Mouse (Mus musculus) kidney, embryonic 14.5 days (tissue): Measurements from ENCODE around the gene Kmt2a. TPM values are rescaled to one million over a fixed set of nuclear protein-coding genes. Genes with fewer than 3 reads are reported as not detected.
"Not testable (repeated sequence)": the region's sequence is repeated elsewhere in the genome, so short reads cannot be mapped to it uniquely, and the experiment has no call there.

Experiments
- ATAC-seq: fragments of 200-750 bp; cut with Nextera tagmentation; 2 replicates; pipeline ENCODE4 v1.8.0; 2017; ENCODE audit warnings: moderate number of reproducible peaks, mild to moderate bottlenecking, moderate TSS enrichment, moderate library complexity; ENCODE audit not compliant: low FRiP score, low TSS enrichment
- H3K27ac ChIP-seq: fragments of 300-500 bp; sonication (generic); 2 replicates; pipeline ENCODE4 v1.5.1; 2014; ENCODE audit warnings: low read depth, mild to moderate bottlenecking, low read length, moderate library complexity, mixed read lengths
- H3K27me3 ChIP-seq: fragments of 300-500 bp; sonication (generic); 2 replicates; pipeline ENCODE4 v1.6.1; 2014; ENCODE audit warnings: mild to moderate bottlenecking, low read length; ENCODE audit not compliant: control insufficient read depth, insufficient read depth
- H3K36me3 ChIP-seq: fragments of 300-500 bp; sonication (generic); 2 replicates; pipeline ENCODE4 v1.6.1; 2014; ENCODE audit warnings: low read length, mixed read lengths; ENCODE audit not compliant: control insufficient read depth, insufficient read depth
- H3K4me1 ChIP-seq: fragments of 300-500 bp; sonication (generic); 2 replicates; pipeline ENCODE4 v1.6.1; 2014; ENCODE audit warnings: low read length, mixed read lengths; ENCODE audit not compliant: control insufficient read depth, insufficient read depth
- H3K4me2 ChIP-seq: fragments of 300-500 bp; sonication (generic); replicated peaks from 2 replicates; pipeline ENCODE4 v1.6.1; 2014; ENCODE audit warnings: low read depth, mild to moderate bottlenecking, low read length
- H3K4me3 ChIP-seq: fragments of 300-500 bp; sonication (generic); 2 replicates; pipeline ENCODE4 v1.5.1; 2014; ENCODE audit warnings: mild to moderate bottlenecking, low read length
- H3K9ac ChIP-seq: fragments of 300-500 bp; sonication (generic); 2 replicates; pipeline ENCODE4 v1.6.1; 2014; ENCODE audit warnings: low read depth, mild to moderate bottlenecking, low read length, moderate library complexity
- H3K9me3 ChIP-seq: fragments of 300-500 bp; sonication (generic); 2 replicates; pipeline ENCODE4 v1.6.1; 2016; ENCODE audit warnings: low read length; ENCODE audit not compliant: control insufficient read depth
- WGBS: fragments of 180-500 bp; shearing (Covaris S2); extraction: QIAGEN DNeasy Blood & Tissue Kit; methylation state at CpG from one replicate; pipeline ENCODE4 v1.1.7; 2014; 5-methylcytosine and 5-hydroxymethylcytosine counted together
- polyA plus RNA-seq: library from polyadenylated mRNA; unstranded; fragments of >200 nt; fragmentation: Nextera tagmentation; extraction: Ambion mirVana; gene quantifications from 2 replicates; pipeline ENCODE4 v1.2.1, GENCODE M21; 2014

The Kmt2a gene
- polyA plus RNA-seq, 1 experiment from 2014 or later = 14.9 TPM

DNA sequence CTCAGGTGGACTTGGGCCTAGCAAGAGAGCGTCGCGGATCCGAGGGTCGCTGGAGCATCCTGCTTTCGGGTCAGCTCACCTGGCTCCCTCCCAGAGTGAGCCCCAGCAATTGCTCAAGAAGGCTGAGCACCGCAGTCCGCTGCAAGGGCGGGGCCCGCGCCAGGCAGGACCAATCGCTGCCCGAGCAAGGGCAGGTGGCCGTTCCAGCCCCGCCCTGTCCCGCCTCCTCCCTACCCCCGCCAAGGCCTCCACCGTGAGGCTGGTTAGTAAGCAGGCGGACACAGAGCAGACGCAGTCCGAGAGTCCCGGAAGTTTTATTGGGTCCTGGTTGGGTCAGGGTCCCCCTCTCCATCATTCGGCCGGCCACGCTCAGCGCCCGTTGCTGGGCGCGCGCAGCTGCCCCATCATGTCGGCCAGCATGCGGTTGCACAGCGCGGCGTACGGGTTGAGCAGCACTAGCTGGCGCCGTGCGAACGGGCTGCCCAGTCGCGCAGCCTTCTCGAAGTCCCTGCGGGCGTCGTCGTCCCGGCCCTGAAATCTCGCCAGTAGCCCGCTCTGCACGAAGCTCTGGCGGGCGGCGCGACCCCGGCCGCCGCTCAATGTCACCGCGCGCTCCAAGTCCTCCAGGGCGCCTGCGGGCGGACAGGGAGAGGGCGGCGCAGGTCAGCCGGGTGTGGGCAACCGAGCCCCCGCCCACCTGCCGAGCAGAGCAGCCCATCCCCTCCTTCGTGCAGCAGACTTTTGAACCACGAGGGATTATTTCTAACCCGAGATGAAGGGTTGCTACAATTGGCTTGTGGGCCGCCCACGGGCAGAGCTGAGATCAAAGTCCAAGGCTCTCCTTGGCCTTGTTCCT lies 81.8 kb downstream of the Kmt2a start, which contains the start of gene Tmem25:
Gene Tmem25 (minus strand): TSS at position 206 of the 856 bp plus-strand sequence.
- H3K27ac ChIP-seq = peak within 1 kb of the TSS; percentile 79; the same call in 1 of the 2 replicates

DNA sequence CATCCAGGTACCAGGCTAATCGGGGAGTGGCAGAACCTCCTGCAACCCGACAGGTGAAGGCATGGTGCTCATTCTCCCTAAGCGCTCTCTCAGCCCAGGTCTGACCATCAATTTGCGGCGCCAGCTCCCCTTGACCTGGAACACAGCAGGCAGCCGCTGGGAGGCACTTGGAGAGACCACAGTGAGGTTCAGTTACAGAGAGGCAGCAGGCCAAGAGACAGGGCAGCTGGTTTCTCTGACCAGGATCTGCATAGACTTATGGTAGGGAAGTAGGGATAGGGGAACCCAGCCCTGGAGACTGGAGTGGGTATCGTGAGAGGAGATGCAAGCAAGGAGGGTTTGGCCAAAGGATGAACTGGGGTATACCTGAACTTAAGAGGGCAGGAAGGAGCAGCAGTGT lies 82.8 kb downstream of the Kmt2a start:
- WGBS = 44% methylated on average over 7 of the region's 7 CpGs
- peak overlapping the region; percentile 69; the same call in 1 of the 2 replicates for H3K4me3 ChIP-seq

More for the DNA sequence above, 81.8 kb downstream of the Kmt2a start, which contains the start of gene Tmem25:
- WGBS = under 1% methylated on average over 68 of the region's 75 CpGs
- H3K9me3 ChIP-seq = no peaks in the 10 kb centered on the region
- H3K27me3 ChIP-seq = peaks cover 6% of the 10 kb centered on the region; the same call in 1 of the 2 replicates
- peak within 1 kb of the TSS; percentile 75 for H3K9ac ChIP-seq
- H3K4me2 ChIP-seq = peak within 1 kb of the TSS; percentile 96
- H3K4me3 ChIP-seq = peak within 1 kb of the TSS; percentile 69
- H3K4me1 ChIP-seq = peaks cover 27% of the 10 kb centered on the region; the same call in 1 of the 2 replicates
- ATAC-seq = peak; percentile 92
- no peaks in the 10 kb centered on the region for H3K36me3 ChIP-seq

DNA sequence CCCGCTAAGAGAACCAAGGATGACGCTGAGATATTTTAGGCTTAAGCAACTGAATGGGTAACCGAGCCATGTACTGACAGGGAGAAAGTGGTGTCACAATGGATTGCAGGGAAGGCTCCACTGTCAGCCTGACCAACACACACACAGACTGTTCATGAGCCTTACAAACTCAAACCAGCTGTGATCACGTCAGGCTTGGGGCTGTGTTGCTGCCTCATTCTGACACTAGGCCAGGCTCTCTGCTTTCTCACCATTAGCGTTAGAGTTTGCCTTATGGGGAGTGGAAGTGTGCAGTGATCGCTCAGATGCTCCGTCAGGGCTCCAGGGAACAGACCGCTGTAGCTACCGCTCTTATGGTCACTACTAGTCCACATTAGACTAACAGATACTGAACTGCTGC lies 88.3 kb downstream of the Kmt2a start:
- Histone ChIP-seq H3K9ac (no peak overlapping the region), H3K9me3 (no peaks in the 10 kb centered on the region), H3K4me1 (no peaks in the 10 kb centered on the region), H3K27me3 (0 out of 2 replicates have a peak, but pooled peaks cover under 1% of the 10 kb centered on the region), H3K4me3 (no peak overlapping the region), H3K4me2 (no peak overlapping the region), H3K27ac (no peak overlapping the region), H3K36me3 (peaks cover 47% of the 10 kb centered on the region)
- no peak for ATAC-seq
- 84% methylated on average over 9 of the region's 9 CpGs for WGBS

More for the DNA sequence above, 82.8 kb downstream of the Kmt2a start:
- Histone ChIP-seq H3K4me1 (peaks cover 26% of the 10 kb centered on the region; the same call in 1 of the 2 replicates), H3K36me3 (no peaks in the 10 kb centered on the region), H3K9ac (no peak overlapping the region), H3K4me2 (no peak overlapping the region; the same call in 1 of the 2 replicates), H3K9me3 (no peaks in the 10 kb centered on the region), H3K27ac (no peak overlapping the region), H3K27me3 (peaks cover 6% of the 10 kb centered on the region; the same call in 1 of the 2 replicates)
- no peak for ATAC-seq

DNA sequence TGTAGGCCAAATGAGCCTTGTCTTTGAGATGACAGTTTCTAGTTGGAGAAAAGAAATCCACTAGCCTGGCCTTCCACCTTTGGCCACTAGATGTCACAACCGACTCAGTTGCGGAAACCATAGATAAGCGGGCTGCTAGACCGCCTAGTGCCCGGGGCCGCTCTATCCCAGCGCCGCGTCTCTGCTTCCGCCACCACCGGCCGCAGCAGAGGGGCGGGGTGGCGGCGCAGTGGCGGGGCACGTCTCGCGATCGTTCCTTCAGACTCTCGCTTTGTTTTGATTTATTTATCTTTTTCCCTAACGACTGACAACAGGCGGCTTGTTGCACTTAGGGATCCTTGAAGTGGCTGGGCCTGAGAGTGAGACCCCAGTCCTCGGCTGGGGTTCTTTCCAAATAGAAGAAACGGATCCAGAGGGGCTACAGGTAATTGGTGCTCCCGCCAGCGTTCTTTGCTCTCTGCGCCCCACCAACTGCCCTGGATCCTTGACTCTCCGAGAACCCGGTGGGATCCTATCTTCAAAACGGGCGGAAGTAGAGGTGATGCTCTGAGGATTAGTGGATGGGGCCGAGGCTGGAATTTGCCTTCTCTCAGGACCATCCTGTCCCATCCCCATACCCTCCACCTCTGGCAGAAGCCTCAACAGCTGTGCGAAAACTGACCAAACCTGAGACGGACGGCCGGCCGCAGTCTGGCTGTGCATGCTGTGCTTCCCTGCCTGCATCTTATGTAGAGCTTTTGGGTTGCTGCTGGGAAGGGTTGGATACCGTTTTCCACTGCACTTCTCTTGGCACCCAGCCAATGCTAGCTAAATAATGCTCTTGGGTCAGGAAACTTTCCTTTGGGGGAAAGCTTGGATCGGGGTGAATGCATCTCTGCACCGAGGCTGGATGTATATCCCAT lies 108.1 kb downstream of the Kmt2a start:
- H3K36me3 ChIP-seq = peaks cover 12% of the 10 kb centered on the region; the same call in 1 of the 2 replicates
- peak overlapping the region; percentile 86 for H3K27ac ChIP-seq
- H3K9me3 ChIP-seq = no peaks in the 10 kb centered on the region
- H3K4me1 ChIP-seq = peaks cover 6% of the 10 kb centered on the region; the same call in 1 of the 2 replicates
- H3K9ac ChIP-seq = peak overlapping the region; percentile 87
- peak overlapping the region; percentile 86 for H3K4me2 ChIP-seq
- ATAC-seq = peak; percentile 99
- WGBS = under 1% methylated on average over 41 of the region's 41 CpGs
- H3K4me3 ChIP-seq = peak overlapping the region; percentile 83
- no peaks in the 10 kb centered on the region for H3K27me3 ChIP-seq

DNA sequence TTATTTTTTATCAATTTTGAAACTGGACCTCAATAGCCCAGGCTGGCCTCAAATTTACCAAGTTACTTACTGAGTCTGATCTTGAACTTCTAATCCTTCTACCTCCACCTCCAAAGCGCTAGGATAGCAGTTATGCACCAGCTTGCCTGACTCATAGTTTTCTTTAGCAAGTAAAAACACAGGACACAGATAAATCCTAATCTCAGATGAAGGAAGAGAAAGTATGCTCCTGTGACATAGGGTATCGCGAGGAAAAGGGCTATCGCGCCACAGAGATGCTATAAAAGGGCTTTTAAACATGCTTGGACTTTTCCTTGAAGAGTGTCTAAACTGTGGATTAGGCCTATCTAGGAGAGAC lies 108.7 kb downstream of the Kmt2a start:
- no peak overlapping the region for H3K4me2 ChIP-seq
- no peaks in the 10 kb centered on the region for H3K9me3 ChIP-seq
- H3K9ac ChIP-seq = no peak overlapping the region
- no peak for ATAC-seq
- no peaks in the 10 kb centered on the region for H3K27me3 ChIP-seq
- 22% methylated on average over 5 of the region's 5 CpGs for WGBS
- peak overlapping the region; percentile 55; the same call in 1 of the 2 replicates for H3K27ac ChIP-seq
- peaks cover 12% of the 10 kb centered on the region; the same call in 1 of the 2 replicates for H3K36me3 ChIP-seq
- no peak overlapping the region for H3K4me3 ChIP-seq
- peaks cover 6% of the 10 kb centered on the region; the same call in 1 of the 2 replicates for H3K4me1 ChIP-seq

DNA sequence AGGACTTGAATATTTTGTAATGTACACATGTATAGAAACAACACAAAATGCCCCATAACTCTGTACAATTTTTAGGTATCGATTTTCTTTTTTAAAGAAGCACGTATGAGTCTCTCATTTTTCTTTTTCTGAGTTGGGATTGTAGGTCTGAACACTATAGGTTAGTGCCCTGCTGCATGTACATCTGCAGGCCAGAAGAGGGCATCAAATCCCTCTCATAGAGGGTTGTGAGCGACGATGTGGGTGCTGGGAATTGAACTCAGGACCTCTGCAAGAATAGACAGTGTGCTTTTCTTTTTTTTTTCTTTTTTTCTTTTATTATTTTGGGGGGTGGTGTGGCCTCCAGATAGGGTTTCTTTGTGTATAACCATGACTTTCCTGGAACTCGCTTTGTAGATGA lies 109.7 kb downstream of the Kmt2a start:
- Histone ChIP-seq H3K27ac (no peak overlapping the region), H3K4me3 (no peak overlapping the region), H3K27me3 (no peaks in the 10 kb centered on the region), H3K36me3 (peaks cover 12% of the 10 kb centered on the region; the same call in 1 of the 2 replicates), H3K9ac (no peak overlapping the region), H3K9me3 (no peaks in the 10 kb centered on the region), H3K4me2 (no peak overlapping the region), H3K4me1 (peaks cover 8% of the 10 kb centered on the region)
- no peak for ATAC-seq
- WGBS = 93% methylated on average over 5 of the region's 5 CpGs

DNA sequence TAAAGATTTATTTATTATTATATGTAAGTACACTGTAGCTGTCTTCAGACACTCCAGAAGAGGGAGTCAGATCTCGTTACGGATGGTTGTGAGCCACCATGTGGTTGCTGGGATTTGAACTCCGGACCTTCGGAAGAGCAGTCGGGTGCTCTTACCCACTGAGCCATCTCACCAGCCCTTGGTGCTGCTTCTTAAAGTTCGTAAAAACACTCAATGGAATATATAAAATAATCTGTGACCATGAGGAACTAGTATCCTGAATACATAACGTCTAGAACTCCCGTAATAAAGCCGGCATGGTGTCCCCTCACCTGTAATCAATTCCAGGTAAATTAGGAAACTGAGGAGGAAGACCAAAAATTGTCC lies 113.1 kb downstream of the Kmt2a start:
- peak overlapping the region; percentile 73; the same call in 1 of the 2 replicates for H3K4me2 ChIP-seq
- H3K27me3 ChIP-seq, ATAC-seq, H3K36me3 ChIP-seq, H3K27ac ChIP-seq, H3K9ac ChIP-seq, H3K9me3 ChIP-seq: not testable (repeated sequence)
- peak overlapping the region; percentile 72 for H3K4me3 ChIP-seq
- H3K4me1 ChIP-seq = peaks cover 21% of the 10 kb centered on the region
- WGBS = 50% methylated on average over 7 of the region's 9 CpGs

DNA sequence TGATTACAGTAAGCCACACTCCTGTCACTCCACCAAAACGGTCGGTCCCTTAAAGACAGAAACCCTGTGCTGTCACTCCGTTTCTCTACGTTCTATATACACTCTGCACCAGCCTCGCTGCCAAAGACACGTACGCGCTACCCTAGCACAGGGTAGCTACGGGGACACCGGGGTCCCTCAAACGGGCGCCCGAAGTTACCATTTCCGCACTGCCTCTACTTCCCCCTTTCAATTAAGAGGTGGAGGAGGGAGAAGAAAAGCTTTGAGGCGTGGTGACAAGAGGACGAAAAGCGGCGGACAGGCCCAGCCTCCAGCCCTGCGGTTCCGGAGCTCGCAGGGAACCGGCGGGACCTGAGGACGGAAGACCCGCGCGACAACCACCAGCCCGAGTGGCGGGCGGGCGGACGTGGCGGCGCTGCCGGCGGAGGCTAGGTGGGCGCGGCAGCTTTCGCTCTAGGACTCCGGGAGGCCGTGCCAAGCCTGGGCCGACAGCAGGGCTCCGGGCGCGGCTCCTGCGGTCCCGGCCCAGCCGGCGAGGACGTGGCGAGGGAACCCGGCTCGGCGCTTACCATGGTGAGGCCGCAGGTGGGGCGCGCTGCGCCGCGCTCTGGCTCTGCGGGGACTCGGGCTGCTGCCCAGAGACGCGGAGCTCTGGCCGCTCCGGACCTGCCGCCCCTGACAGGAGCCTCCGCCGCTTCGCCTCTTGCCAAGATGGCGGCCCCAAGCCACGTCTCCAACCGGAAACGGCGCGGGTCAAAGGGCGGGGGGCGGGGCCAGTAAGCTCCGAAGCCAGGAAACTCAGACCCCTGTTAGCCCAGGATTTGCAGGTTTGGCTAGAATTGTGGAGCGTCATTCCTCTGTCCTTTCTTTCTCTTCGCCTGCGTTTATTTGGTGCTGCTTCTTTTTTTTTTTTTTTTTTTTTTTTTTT lies 113.7 kb downstream of the Kmt2a start, which contains the start of the genes Arcn1 and Ift46:
Gene Arcn1 (minus strand): TSS at position 745 of the 928 bp plus-strand sequence.
Gene Ift46 (plus strand): TSS at position 808 of the 928 bp plus-strand sequence.
- Histone ChIP-seq H3K9ac (peak within 1 kb of the TSS; percentile 98), H3K9me3 (no peaks in the 10 kb centered on the region), H3K4me3 (peak within 1 kb of the TSS; percentile 72), H3K4me2 (peak within 1 kb of the TSS; percentile 73), H3K4me1 (peaks cover 25% of the 10 kb centered on the region), H3K27ac (peak within 1 kb of the TSS; percentile 95), H3K36me3 (no peaks in the 10 kb centered on the region), H3K27me3 (no peaks in the 10 kb centered on the region)
- under 1% methylated on average over 59 of the region's 82 CpGs for WGBS
- ATAC-seq = peak; percentile 85
